Mouse (Mus musculus) heart, adult 2 months (tissue): ENCODE measurements around the gene Polr2f. TPM values are rescaled to one million over a fixed set of nuclear protein-coding genes. Genes with fewer than 3 reads are reported as not detected.
A peak's percentile ranks its signal among the peaks of the same experiment; 100 is the strongest.

Source experiments
- DNase-seq, 2 experiments: peaks; one replicate each; pipeline ENCODE4 v3.0.0; 2021
- H3K27ac ChIP-seq: fragments of 200-600 bp; 2 replicates; pipeline ENCODE4 v1.8.1; 2022
- H3K27me3 ChIP-seq: fragments of 200-500 bp; 2 replicates; pipeline ENCODE4 v1.6.1; 2012; ENCODE audit warnings: mild to moderate bottlenecking, low read length, inconsistent platforms, mixed read lengths; ENCODE audit not compliant: control insufficient read depth, insufficient read depth
- H3K36me3 ChIP-seq: fragments of 200-500 bp; 2 replicates; pipeline ENCODE4 v1.6.1; 2012; ENCODE audit warnings: low read length, inconsistent platforms; ENCODE audit not compliant: control insufficient read depth, insufficient read depth
- H3K4me1 ChIP-seq: fragments of 200-500 bp; 2 replicates; pipeline ENCODE4 v1.6.1; 2011; ENCODE audit warnings: low read length; ENCODE audit not compliant: control insufficient read depth, insufficient read depth
- H3K4me3 ChIP-seq: fragments of 200-600 bp; 2 replicates; pipeline ENCODE4 v1.8.1; 2022
- H3K79me2 ChIP-seq: fragments of 200-500 bp; replicated peaks from 2 replicates; pipeline ENCODE4 v1.6.1; 2012; ENCODE audit warnings: mild to moderate bottlenecking, inconsistent platforms, low read length, moderate library complexity, mixed read lengths; ENCODE audit not compliant: control insufficient read depth, insufficient read depth
- H3K9ac ChIP-seq: fragments of 200-500 bp; 2 replicates; pipeline ENCODE4 v1.6.1; 2012; ENCODE audit warnings: low read depth, mild to moderate bottlenecking, control low read depth, inconsistent platforms, low read length, mixed read lengths
- CTCF ChIP-seq: fragments of 200-600 bp; IDR thresholded peaks from 2 replicates; pipeline ENCODE4 v1.8.1; 2022; ENCODE audit warnings: antibody characterized with exemption, mild to moderate bottlenecking, moderate library complexity
- EP300 ChIP-seq: fragments of 200-500 bp; IDR thresholded peaks from 2 replicates; pipeline ENCODE4 v1.6.1; 2011; ENCODE audit warnings: low read depth, low read length, control low read depth; ENCODE audit not compliant: insufficient read depth
- POLR2A ChIP-seq: fragments of 200-500 bp; IDR thresholded peaks from 2 replicates; pipeline ENCODE4 v1.6.1; 2011; ENCODE audit warnings: mild to moderate bottlenecking, low read depth, low read length, control low read depth; ENCODE audit not compliant: insufficient read depth
- WGBS: fragments of 180-500 bp; shearing (Covaris S2); methylation state at CpG from one replicate; pipeline ENCODE4 v1.1.7; 2018; 5-methylcytosine and 5-hydroxymethylcytosine counted together
- intact Hi-C: fragments of 180-260 bp; cut with DNase I; formaldehyde crosslinking; loops from one replicate; pipeline ENCODE4 v1.15.1; 2025
- polyA plus RNA-seq: library from polyadenylated mRNA; depleted of rRNA; stranded (reverse); fragments of >200 nt; gene quantifications from 2 replicates; pipeline ENCODE4 v1.2.3, GENCODE M21; 2012
- total RNA-seq, 2 experiments: library from RNA; stranded (reverse); gene quantifications; 2 replicates each; pipeline ENCODE4 v1.2.3; 2021

Polr2f gene
- total and polyA plus RNA-seq, 3 experiments = 50.9 to 145 (median 126) TPM

GRCm38 (mm10) chr15:79122546-79122945, 18.3 kb upstream of the Polr2f start:
- WGBS = 70% methylated on average over 13 of the region's 13 CpGs
- H3K36me3 ChIP-seq = peaks cover 2% of the 10 kb centered on the region; the same call in 1 of the 2 replicates
- H3K4me1 ChIP-seq = peaks cover 9% of the 10 kb centered on the region; the same call in 1 of the 2 replicates
- TF ChIP-seq CTCF (0 out of 2 replicates have a peak, but pooled peaks have one; percentile 8), EP300 (no peak)
- DNase-seq = no peak
- 0 out of 2 replicates have a peak, but pooled peaks cover 2% of the 10 kb centered on the region for H3K79me2 ChIP-seq
- intact Hi-C loops = no loop called here
- H3K27me3 ChIP-seq = no peaks in the 10 kb centered on the region
- H3K9ac ChIP-seq = no peak overlapping the region
- peak overlapping the region; percentile 23 for H3K27ac ChIP-seq
- no peak overlapping the region for H3K4me3 ChIP-seq

DNA sequence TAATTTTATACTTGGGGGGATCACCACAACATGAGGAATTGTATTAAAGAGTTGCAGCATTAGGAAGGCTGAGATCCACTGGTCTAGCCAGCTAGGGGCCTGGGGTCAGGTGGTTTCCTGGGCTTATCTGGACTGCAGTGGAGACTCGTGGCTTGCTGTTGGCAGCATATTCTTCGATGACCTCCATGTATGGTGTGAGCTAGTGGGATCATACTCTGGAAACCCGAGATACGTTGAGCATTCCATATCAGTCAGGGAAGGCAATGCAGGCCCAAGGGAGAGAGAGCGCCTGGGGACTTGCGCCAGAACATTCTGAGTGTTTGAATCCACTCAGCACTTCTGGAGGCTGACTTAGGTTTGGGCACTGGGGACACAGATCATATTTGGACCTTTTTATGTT, 17.1 kb upstream of the Polr2f start:
- Histone ChIP-seq H3K27me3 (no peaks in the 10 kb centered on the region), H3K79me2 (0 out of 2 replicates have a peak, but pooled peaks cover 2% of the 10 kb centered on the region), H3K4me1 (peaks cover 9% of the 10 kb centered on the region; the same call in 1 of the 2 replicates), H3K36me3 (0 out of 2 replicates have a peak, but pooled peaks cover 2% of the 10 kb centered on the region), H3K4me3 (no peak overlapping the region), H3K9ac (no peak overlapping the region), H3K27ac (peak overlapping the region; percentile 78)
- WGBS = 34% methylated on average over 6 of the region's 6 CpGs
- DNase-seq = peak in 1 of 2 experiments; percentile 77
- TF ChIP-seq EP300 (peak; percentile 91), POLR2A (no peak)
- intact Hi-C loops = no loop called here

- Histone ChIP-seq H3K36me3 (0 out of 2 replicates have a peak, but pooled peaks cover 2% of the 10 kb centered on the region), H3K4me3 (no peak overlapping the region), H3K9ac (no peak overlapping the region), H3K27ac (peak overlapping the region; percentile 78), H3K4me1 (peaks cover 9% of the 10 kb centered on the region; the same call in 1 of the 2 replicates), H3K79me2 (0 out of 2 replicates have a peak, but pooled peaks cover 2% of the 10 kb centered on the region), H3K27me3 (no peaks in the 10 kb centered on the region)
- no peak for DNase-seq
- 59% methylated on average over 10 of the region's 10 CpGs for WGBS
- intact Hi-C loops = no loop called here
- TF ChIP-seq EP300 (no peak), CTCF (no peak), POLR2A (no peak)
Measured at GRCm38 (mm10) chr15:79124331-79124875, 16.4 kb upstream of the Polr2f start.

DNA sequence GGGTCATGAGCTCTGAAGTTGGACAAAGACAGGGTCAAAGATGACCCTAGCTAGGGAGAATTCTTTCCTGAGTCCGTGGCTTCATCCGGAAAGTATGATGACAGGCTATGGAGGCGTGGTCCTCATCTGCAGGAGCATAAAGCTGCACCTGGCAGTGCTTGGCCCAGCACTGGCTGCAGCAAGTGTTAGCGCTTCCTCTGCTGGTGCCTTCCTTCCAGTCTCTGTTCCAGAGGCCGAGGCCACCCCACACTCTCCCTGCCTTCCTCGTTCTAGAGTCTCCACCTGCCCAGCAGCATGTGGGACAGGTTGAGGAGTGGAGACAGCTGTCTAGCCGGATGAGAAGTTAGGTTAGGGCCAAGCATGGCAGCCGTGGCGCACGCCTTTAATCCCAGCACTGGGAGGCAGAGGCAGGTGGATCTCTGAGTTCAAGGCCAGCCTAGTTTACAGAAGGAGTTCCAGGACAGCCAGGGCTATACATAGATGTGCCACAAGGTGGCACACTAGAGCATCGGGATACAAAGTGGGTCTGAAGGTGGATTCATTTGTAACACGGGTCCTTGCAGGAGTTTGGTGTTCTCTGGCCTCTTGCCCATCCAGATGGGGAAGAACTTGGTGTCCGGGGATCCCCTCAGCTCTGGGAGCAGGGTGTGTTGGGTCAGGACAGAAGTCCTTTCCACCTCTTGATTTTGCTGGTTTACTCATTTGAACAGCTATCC, 14.4 kb upstream of the Polr2f start:
- no peak for TF ChIP-seq EP300
- no peak for TF ChIP-seq POLR2A
- peak; percentile 82 for TF ChIP-seq CTCF
- 0 out of 2 replicates have a peak, but pooled peaks cover 2% of the 10 kb centered on the region for H3K79me2 ChIP-seq
- no peak overlapping the region for H3K9ac ChIP-seq
- peak; percentile 61 to 71 for DNase-seq
- H3K27ac ChIP-seq = no peak overlapping the region
- intact Hi-C loops = loop anchor here (1.0 to 2.0 kb wide), 3 partner anchors 16 to 33 kb away; no protein-coding TSS in a partner anchor
- peaks cover 12% of the 10 kb centered on the region; the same call in 1 of the 2 replicates for H3K4me1 ChIP-seq
- 74% methylated on average over 13 of the region's 13 CpGs for WGBS
- no peak overlapping the region for H3K4me3 ChIP-seq
- 0 out of 2 replicates have a peak, but pooled peaks cover 2% of the 10 kb centered on the region for H3K36me3 ChIP-seq
- H3K27me3 ChIP-seq = no peaks in the 10 kb centered on the region

DNA sequence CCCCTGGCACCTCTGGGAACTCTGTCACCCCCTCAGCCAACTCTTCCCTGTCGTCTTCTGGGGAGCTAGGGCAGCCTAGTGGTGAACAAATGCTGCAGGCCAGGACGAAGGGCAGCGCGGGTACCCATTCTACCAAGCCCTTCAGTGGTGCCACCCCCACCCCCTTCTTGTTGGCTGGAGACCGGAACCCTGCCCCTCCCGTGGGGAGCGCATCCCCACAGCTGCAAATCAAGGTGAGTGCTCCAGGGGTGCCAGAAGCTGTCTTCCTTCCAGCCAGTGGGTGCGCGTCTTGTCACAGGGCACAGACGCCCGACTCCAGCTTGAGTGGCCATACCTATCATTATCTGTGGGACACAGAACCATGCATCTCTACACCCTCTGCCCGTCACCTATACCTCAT, 13.7 kb upstream of the Polr2f start:
- TF ChIP-seq POLR2A (no peak), EP300 (no peak), CTCF (no peak)
- Histone ChIP-seq H3K27ac (no peak overlapping the region), H3K4me1 (peaks cover 14% of the 10 kb centered on the region), H3K36me3 (peaks cover 5% of the 10 kb centered on the region), H3K27me3 (no peaks in the 10 kb centered on the region), H3K79me2 (0 out of 2 replicates have a peak, but pooled peaks cover 2% of the 10 kb centered on the region), H3K9ac (no peak overlapping the region), H3K4me3 (no peak overlapping the region)
- 94% methylated on average over 12 of the region's 12 CpGs for WGBS
- no peak for DNase-seq
- intact Hi-C loops = loop anchor here (2.0 kb wide), 1 partner anchor 16 kb away; no protein-coding TSS in a partner anchor
